Mouse (Mus musculus): ENCODE measurements around the gene Cisd3. TPM values are rescaled to one million over a fixed set of nuclear protein-coding genes. Genes with fewer than 3 reads are reported as not detected.

Gene Cisd3
- polyA plus RNA-seq, 1 experiment from 2014 or later, result 42.4 TPM

- peaks cover 9% of the 10 kb centered on the region for H3K27me3 ChIP-seq (replicated peaks; ENCODE audit: control insufficient read depth, insufficient read depth, low read length)
- peaks cover 43% of the 10 kb centered on the region for H3K4me1 ChIP-seq (ENCODE audit: control insufficient read depth, insufficient read depth, low read depth, low read length)
- 2% methylated on average over 21 of the region's 21 CpGs for WGBS
- H3K4me3 ChIP-seq (ENCODE audit: low read length), result peak overlapping the region; percentile 88
- no peaks in the 10 kb centered on the region for H3K9me3 ChIP-seq (ENCODE audit: control insufficient read depth, low read length)
- H3K36me3 ChIP-seq (ENCODE audit: control insufficient read depth, insufficient read depth, low read length), result peaks cover 3% of the 10 kb centered on the region; the same call in 1 of the 2 replicates
- no peak for ATAC-seq
- H3K9ac ChIP-seq (ENCODE audit: low read depth, low read length), result peak overlapping the region; percentile 88
- no peak overlapping the region for H3K27ac ChIP-seq (ENCODE audit: low read depth, low read length)
- peak overlapping the region; percentile 90 for H3K4me2 ChIP-seq (ENCODE audit: low read length)
These were observed 23.3 kb upstream of the Cisd3 start for GRCm38 (mm10) chr11:97662207-97662892.

GRCm38 (mm10) chr11:97662893-97663527 is 22.6 kb upstream of the Cisd3 start, which contains the start of gene Mllt6:
Gene Mllt6, plus strand, starts transcription at chr11:97663414.
- Histone ChIP-seq H3K27me3 (replicated peaks; ENCODE audit: control insufficient read depth, insufficient read depth, low read length) (peaks cover 9% of the 10 kb centered on the region), H3K4me3 (ENCODE audit: low read length) (peak within 1 kb of the TSS; percentile 88), H3K27ac (ENCODE audit: low read depth, low read length) (peak within 1 kb of the TSS; percentile 81), H3K9me3 (ENCODE audit: control insufficient read depth, low read length) (no peaks in the 10 kb centered on the region), H3K36me3 (ENCODE audit: control insufficient read depth, insufficient read depth, low read length) (peaks cover 6% of the 10 kb centered on the region), H3K9ac (ENCODE audit: low read depth, low read length) (peak within 1 kb of the TSS; percentile 88), H3K4me1 (ENCODE audit: control insufficient read depth, insufficient read depth, low read depth, low read length) (peaks cover 43% of the 10 kb centered on the region), H3K4me2 (ENCODE audit: low read length) (peak within 1 kb of the TSS; percentile 90)
- 0% methylated on average over 14 of the region's 76 CpGs for WGBS
- peak; percentile 69 for ATAC-seq

- Histone ChIP-seq H3K36me3 (ENCODE audit: control insufficient read depth, insufficient read depth, low read length) (peaks cover 6% of the 10 kb centered on the region), H3K4me2 (ENCODE audit: low read length) (peak overlapping the region; percentile 90), H3K4me1 (ENCODE audit: control insufficient read depth, insufficient read depth, low read depth, low read length) (peaks cover 43% of the 10 kb centered on the region), H3K4me3 (ENCODE audit: low read length) (peak overlapping the region; percentile 88), H3K27me3 (replicated peaks; ENCODE audit: control insufficient read depth, insufficient read depth, low read length) (peaks cover 9% of the 10 kb centered on the region), H3K9ac (ENCODE audit: low read depth, low read length) (peak overlapping the region; percentile 88), H3K9me3 (ENCODE audit: control insufficient read depth, low read length) (no peaks in the 10 kb centered on the region), H3K27ac (ENCODE audit: low read depth, low read length) (peak overlapping the region; percentile 81)
- under 1% methylated on average over 28 of the region's 57 CpGs for WGBS
- ATAC-seq, result no peak
These were observed 21.9 kb upstream of the Cisd3 start for GRCm38 (mm10) chr11:97663528-97664338.

- no peaks in the 10 kb centered on the region for H3K9me3 ChIP-seq (ENCODE audit: control insufficient read depth, low read length)
- peaks cover 6% of the 10 kb centered on the region for H3K36me3 ChIP-seq (ENCODE audit: control insufficient read depth, insufficient read depth, low read length)
- peak overlapping the region; percentile 88 for H3K9ac ChIP-seq (ENCODE audit: low read depth, low read length)
- peaks cover 9% of the 10 kb centered on the region for H3K27me3 ChIP-seq (replicated peaks; ENCODE audit: control insufficient read depth, insufficient read depth, low read length)
- WGBS, result 1% methylated on average over 6 of the region's 8 CpGs
- ATAC-seq, result no peak
- peak overlapping the region; percentile 88 for H3K4me3 ChIP-seq (ENCODE audit: low read length)
- H3K27ac ChIP-seq (ENCODE audit: low read depth, low read length), result peak overlapping the region; percentile 81; the same call in 1 of the 2 replicates
- H3K4me1 ChIP-seq (ENCODE audit: control insufficient read depth, insufficient read depth, low read depth, low read length), result peaks cover 46% of the 10 kb centered on the region
- peak overlapping the region; percentile 90 for H3K4me2 ChIP-seq (ENCODE audit: low read length)
These were observed 21.3 kb upstream of the Cisd3 start for GRCm38 (mm10) chr11:97664339-97664665.

GRCm38 (mm10) chr11:97664771-97665240 is 20.8 kb upstream of the Cisd3 start:
- no peak for ATAC-seq
- H3K4me2 ChIP-seq (ENCODE audit: low read length), result peak overlapping the region; percentile 90
- no peaks in the 10 kb centered on the region for H3K9me3 ChIP-seq (ENCODE audit: control insufficient read depth, low read length)
- peaks cover 6% of the 10 kb centered on the region for H3K36me3 ChIP-seq (ENCODE audit: control insufficient read depth, insufficient read depth, low read length)
- H3K4me1 ChIP-seq (ENCODE audit: control insufficient read depth, insufficient read depth, low read depth, low read length), result peaks cover 46% of the 10 kb centered on the region
- peaks cover 9% of the 10 kb centered on the region for H3K27me3 ChIP-seq (replicated peaks; ENCODE audit: control insufficient read depth, insufficient read depth, low read length)
- peak overlapping the region; percentile 88 for H3K4me3 ChIP-seq (ENCODE audit: low read length)
- no peak overlapping the region for H3K27ac ChIP-seq (ENCODE audit: low read depth, low read length)
- peak overlapping the region; percentile 41; the same call in 1 of the 2 replicates for H3K9ac ChIP-seq (ENCODE audit: low read depth, low read length)
- WGBS, result 32% methylated on average over 6 of the region's 6 CpGs

- H3K36me3 ChIP-seq (ENCODE audit: control insufficient read depth, insufficient read depth, low read length), result peaks cover 9% of the 10 kb centered on the region
- peaks cover 9% of the 10 kb centered on the region for H3K27me3 ChIP-seq (replicated peaks; ENCODE audit: control insufficient read depth, insufficient read depth, low read length)
- WGBS, result 83% methylated on average over 13 of the region's 13 CpGs
- H3K9ac ChIP-seq (ENCODE audit: low read depth, low read length), result no peak overlapping the region
- no peaks in the 10 kb centered on the region for H3K9me3 ChIP-seq (ENCODE audit: control insufficient read depth, low read length)
- H3K4me2 ChIP-seq (ENCODE audit: low read length), result no peak overlapping the region
- H3K4me1 ChIP-seq (ENCODE audit: control insufficient read depth, insufficient read depth, low read depth, low read length), result peaks cover 48% of the 10 kb centered on the region
- no peak overlapping the region for H3K27ac ChIP-seq (ENCODE audit: low read depth, low read length)
- no peak for ATAC-seq
- H3K4me3 ChIP-seq (ENCODE audit: low read length), result no peak overlapping the region
These were observed 20.2 kb upstream of the Cisd3 start for GRCm38 (mm10) chr11:97665431-97665830.

- no peak for ATAC-seq
- 93% methylated on average over 7 of the region's 7 CpGs for WGBS
- Histone ChIP-seq H3K27me3 (replicated peaks; ENCODE audit: control insufficient read depth, insufficient read depth, low read length) (peaks cover 6% of the 10 kb centered on the region), H3K36me3 (ENCODE audit: control insufficient read depth, insufficient read depth, low read length) (peaks cover 9% of the 10 kb centered on the region), H3K27ac (ENCODE audit: low read depth, low read length) (no peak overlapping the region), H3K9me3 (ENCODE audit: control insufficient read depth, low read length) (no peaks in the 10 kb centered on the region), H3K4me3 (ENCODE audit: low read length) (no peak overlapping the region), H3K4me2 (ENCODE audit: low read length) (no peak overlapping the region), H3K4me1 (ENCODE audit: control insufficient read depth, insufficient read depth, low read depth, low read length) (peaks cover 40% of the 10 kb centered on the region), H3K9ac (ENCODE audit: low read depth, low read length) (no peak overlapping the region)
These were observed 19.4 kb upstream of the Cisd3 start for GRCm38 (mm10) chr11:97666221-97666620.

GRCm38 (mm10) chr11:97666794-97667193 is 18.8 kb upstream of the Cisd3 start:
- Histone ChIP-seq H3K9me3 (ENCODE audit: control insufficient read depth, low read length) (no peaks in the 10 kb centered on the region), H3K36me3 (ENCODE audit: control insufficient read depth, insufficient read depth, low read length) (peaks cover 12% of the 10 kb centered on the region), H3K27ac (ENCODE audit: low read depth, low read length) (no peak overlapping the region), H3K4me3 (ENCODE audit: low read length) (no peak overlapping the region), H3K9ac (ENCODE audit: low read depth, low read length) (no peak overlapping the region), H3K27me3 (replicated peaks; ENCODE audit: control insufficient read depth, insufficient read depth, low read length) (peaks cover 2% of the 10 kb centered on the region), H3K4me2 (ENCODE audit: low read length) (no peak overlapping the region), H3K4me1 (ENCODE audit: control insufficient read depth, insufficient read depth, low read depth, low read length) (peaks cover 37% of the 10 kb centered on the region)
- ATAC-seq, result no peak
- WGBS, result 87% methylated on average over 15 of the region's 15 CpGs

GRCm38 (mm10) chr11:97668160-97668559 is 17.5 kb upstream of the Cisd3 start:
- 92% methylated on average over 7 of the region's 7 CpGs for WGBS
- Histone ChIP-seq H3K27ac (ENCODE audit: low read depth, low read length) (no peak overlapping the region), H3K4me3 (ENCODE audit: low read length) (no peak overlapping the region), H3K4me1 (ENCODE audit: control insufficient read depth, insufficient read depth, low read depth, low read length) (peaks cover 26% of the 10 kb centered on the region), H3K4me2 (ENCODE audit: low read length) (no peak overlapping the region), H3K9me3 (ENCODE audit: control insufficient read depth, low read length) (no peaks in the 10 kb centered on the region), H3K9ac (ENCODE audit: low read depth, low read length) (no peak overlapping the region), H3K27me3 (replicated peaks; ENCODE audit: control insufficient read depth, insufficient read depth, low read length) (no peaks in the 10 kb centered on the region), H3K36me3 (ENCODE audit: control insufficient read depth, insufficient read depth, low read length) (peaks cover 18% of the 10 kb centered on the region)
- ATAC-seq, result no peak
